Mouse (Mus musculus): ENCODE measurements around the gene Scgb2b3.

Gene Scgb2b3

GRCm38 (mm10) chr7:31362022-31362560 lies at the start of gene Scgb2b3:
TSS of gene Scgb2b3 (minus strand) at chr7:31362072.
- DNase-seq (ENCODE audit: low spot score): no peak

DNA sequence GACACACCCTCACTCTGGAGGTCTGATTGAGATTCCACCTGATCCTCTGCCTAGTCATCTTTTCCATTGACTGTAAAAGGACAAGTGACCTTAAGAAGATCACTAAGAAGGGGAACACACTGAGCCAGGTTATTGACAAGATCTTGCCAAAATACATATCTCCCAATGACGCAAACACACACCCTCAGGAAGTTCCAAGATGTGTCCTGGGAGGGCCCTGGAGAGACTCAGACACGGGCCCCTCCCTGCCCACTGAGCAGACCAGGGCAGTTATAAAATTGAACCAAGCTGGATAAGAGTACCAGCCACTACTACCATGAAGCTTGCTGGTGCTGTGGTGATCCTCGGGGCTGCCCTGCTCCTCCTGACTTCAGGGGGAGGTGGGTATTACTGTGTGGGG lies 13.4 kb upstream of the Scgb2b3 start, which contains the start of gene Scgb1b3:
Scgb1b3 (plus strand) TSS at position 301 of the 400 bp plus-strand sequence.
- DNase-seq (ENCODE audit: low spot score): no peak
